Mouse (Mus musculus) CD4-positive naive resting alpha-beta T cell, adult 76 days (primary cell): ENCODE measurements around the gene Ddx51. TPM values are rescaled to one million over a fixed set of nuclear protein-coding genes. Genes with fewer than 3 reads are reported as not detected.

Experiments
- total RNA-seq: library from RNA; stranded (reverse); gene quantifications from one replicate; pipeline ENCODE4 v1.2.4, GENCODE M21; 2023

The Ddx51 gene
- 59.8 TPM for total RNA-seq

DNA sequence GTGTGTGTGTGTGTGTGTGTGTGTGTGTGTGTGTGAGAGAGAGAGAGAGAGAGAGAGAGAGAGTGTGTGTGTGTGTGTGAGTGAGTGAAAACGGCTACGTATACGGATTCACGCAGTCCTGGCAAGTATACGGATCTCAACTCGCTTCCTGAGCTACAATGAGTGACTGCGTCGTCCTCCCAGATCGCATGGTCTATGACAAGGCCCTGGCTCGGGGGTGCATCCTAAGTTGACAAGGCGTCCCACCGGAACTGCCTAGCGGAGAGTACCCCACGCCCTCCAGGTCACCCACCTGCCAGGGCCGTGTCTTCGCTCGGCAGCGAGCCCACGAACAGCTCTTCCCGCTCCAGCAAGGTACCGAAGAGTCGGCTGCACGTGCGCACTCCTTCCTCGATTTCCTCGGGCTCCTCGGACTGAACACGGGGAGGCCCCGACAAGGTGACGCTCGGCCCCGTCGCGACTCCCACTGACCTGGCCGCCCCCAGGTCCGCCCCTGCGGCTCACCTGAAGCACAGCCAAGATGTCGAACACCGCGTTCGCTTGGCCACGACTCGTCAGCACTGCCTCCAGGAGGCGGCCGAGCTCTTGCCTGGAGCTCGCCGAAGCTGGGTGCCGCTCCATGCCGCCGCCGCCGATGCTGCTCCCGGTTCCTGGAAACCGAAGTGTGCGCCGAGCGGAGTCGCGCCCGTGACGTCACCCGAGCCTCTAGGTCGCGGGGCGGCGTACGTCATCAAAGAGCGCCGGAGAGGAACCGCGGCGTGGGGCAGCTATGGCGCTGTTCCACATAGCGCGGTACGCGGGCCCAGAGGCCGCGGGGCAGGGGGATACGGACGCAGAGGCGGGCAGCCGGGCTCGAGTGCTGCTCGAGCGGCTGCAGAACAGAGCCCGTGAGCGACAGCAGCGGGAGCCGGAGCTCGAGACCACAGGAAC lies at the start of gene Ddx51, which contains the start of gene Noc4l:
TSS of gene Ddx51 (plus strand) at position 733 of the 930 bp plus-strand sequence.
TSS of gene Noc4l (minus strand) at position 699 of the 930 bp plus-strand sequence.

Other genes with a start within 250 kb of the Ddx51 start
- 199 TPM for gene Fbrsl1, start 204.9 kb upstream of the Ddx51 start, total RNA-seq
- 9.3 TPM for gene Galnt9, start 109.1 kb upstream of the Ddx51 start, total RNA-seq
- 48.7 TPM for gene Noc4l, start within 50 bp of the Ddx51 start, total RNA-seq
- gene Ep400, start 117.3 kb downstream of the Ddx51 start, total RNA-seq, result 253 TPM
- gene Pus1, start 127.2 kb downstream of the Ddx51 start, total RNA-seq, result 33.0 TPM
- 141 TPM for gene Ulk1, start 156.6 kb downstream of the Ddx51 start, total RNA-seq
- gene Hscb, start 186.3 kb downstream of the Ddx51 start, total RNA-seq, result 25.3 TPM
- 2.2 TPM for gene Chek2, start 186.5 kb downstream of the Ddx51 start, total RNA-seq
- gene Ttc28, start 226.4 kb downstream of the Ddx51 start, total RNA-seq, result 44.1 TPM